Mouse (Mus musculus) brain, adult 2 months (tissue): ENCODE results near the gene Acer3.
A peak's percentile ranks its signal among the peaks of the same experiment; 100 is the strongest.

ENCODE experiments used
- DNase-seq: peaks from one replicate; pipeline ENCODE4 v3.0.0; 2011; ENCODE audit warnings: low read depth, low spot score

Acer3 gene

DNA sequence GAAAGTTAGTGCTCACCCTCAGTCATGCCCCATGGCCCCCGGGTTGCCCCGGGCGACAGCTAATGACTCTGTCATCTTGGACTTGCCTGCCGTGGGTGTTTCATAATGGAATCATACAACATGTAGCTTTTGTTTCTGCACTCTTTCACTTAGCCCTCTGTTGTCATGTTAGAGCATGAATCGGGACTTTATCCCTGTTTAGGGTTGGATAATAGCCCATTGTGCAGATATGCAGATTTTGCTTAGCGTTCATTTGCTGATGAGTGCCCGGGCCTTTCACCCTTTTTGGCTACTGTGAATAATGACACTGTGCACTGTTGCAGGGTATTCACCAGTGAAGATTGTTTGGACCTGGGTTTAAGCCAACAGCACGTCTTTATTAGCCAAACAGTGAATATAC, 134.4 kb downstream of the Acer3 start:
- peak; percentile 85 for DNase-seq

DNA sequence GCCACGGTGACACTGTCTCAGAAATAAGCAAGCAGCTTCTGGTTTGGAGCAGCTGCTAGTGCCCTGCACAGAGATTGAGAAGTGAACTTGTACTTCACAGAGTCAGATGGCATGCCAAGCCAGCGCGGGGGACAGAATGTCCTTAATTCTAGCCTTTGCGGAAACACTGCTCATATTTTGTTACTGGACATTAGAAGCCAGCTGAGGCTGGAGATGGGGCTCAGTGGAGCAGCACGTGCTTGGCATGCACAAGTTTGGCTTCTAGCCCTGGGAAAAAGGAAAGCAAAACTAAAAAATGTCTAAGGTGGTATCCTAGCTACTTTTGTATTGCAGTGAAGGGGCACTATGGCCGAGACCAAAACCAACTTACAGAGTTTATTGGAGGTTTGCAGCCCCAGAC, 135.7 kb downstream of the Acer3 start:
- peak; percentile 55 for DNase-seq

DNA sequence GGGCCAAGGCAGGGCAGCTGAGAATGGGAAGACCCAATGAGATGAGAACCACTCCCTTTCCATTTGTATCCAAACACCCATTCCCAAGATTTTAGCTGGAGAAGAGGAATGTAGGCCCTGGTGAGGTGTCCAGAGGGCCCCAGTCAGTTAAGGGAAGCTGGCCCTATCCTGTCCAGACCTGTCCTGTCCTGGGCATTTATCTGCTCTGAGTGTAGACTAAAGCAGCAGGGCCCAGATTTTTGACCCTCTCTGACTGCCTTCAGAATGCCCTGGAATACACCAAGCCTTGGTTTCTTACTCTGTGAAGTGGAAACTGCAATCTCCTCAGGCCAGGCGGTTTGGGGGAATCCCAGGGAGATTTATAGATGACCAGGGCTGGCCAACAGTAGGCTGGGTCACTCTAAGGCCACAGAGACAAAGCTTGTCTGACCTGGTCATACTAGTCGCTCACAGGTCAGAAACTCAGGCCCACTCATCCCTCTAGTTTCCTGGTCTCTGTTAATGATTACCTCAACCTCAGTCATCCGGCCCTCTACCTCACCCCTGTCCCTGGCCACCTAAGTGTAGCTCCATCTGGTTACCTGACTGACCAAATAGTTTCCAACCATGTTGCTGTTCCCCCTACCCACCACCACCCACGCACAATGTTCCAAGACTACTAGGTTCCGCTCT, 142.3 kb downstream of the Acer3 start:
- DNase-seq: no peak

DNA sequence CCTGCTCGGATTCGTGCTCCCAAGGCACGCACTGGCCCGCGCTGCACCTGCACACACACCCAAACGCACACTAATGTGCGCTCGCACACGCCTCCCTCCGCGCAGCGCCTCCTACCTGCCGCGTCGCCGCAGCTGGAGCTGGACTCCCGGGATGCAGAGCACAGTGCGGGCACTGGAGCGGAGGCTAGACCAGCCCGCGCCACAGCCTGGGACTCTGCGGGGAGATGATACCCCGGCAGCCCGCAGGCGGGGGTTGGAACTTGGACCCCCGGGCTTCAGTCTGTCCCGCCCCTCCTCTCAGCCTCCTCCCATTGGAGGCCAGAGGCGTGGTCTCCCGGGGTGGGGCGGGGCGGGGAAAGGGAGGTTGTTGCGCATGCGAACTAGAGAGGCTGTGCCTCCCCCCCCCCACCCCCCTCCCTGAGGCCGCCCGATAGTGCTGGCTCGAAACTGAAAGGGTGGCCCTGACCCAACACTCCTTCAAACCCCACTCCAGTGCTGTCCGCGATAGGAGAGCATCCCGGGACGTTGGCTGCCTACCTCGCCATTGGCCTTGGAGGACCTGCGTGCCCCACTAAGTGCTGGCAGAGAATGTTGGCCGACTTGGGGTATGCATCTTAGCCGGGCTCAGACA, 143.0 kb downstream of the Acer3 start, which contains the start of gene Capn5:
TSS of gene Capn5 (minus strand) at position 346 of the 631 bp plus-strand sequence.
- DNase-seq: peak; percentile 91

DNA sequence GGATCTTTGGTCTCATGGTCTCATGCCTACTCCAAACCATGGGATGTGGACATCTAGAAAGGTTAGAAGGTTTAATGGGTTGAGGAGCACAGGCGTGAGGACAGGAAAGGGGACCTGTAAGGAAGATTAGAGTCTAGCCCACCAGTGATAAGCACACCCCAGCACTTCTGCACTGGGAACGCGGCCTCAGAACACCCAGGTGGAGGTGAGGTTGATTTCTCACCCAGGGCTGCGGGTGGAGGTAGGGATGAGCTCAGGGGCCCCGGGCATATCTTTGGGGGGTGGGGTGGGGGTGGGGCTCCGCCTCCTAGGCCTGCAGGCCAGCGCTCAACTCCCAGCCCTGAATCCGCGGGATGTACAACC, 143.5 kb downstream of the Acer3 start:
- no peak for DNase-seq

DNA sequence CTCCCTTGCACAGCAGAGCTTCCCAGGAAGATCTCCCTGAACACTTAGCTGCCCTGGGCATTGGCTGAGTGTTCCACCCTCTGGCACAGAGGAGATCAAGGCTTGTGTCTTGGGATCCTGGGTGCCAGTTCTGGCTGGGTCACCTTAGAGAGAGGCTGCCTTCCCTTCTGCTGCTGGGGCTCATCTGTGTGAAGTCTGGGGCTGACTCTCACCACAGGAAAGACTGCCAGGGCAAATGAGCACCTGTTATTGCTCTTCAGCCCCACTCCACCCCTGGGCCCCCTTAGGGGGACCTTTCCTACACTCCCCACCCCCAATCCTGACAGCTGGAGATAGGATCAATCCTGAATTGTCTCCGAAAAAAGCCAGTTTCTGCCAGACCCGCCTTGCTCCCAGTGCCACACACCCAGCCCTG, 143.9 kb downstream of the Acer3 start:
- DNase-seq: no peak

DNA sequence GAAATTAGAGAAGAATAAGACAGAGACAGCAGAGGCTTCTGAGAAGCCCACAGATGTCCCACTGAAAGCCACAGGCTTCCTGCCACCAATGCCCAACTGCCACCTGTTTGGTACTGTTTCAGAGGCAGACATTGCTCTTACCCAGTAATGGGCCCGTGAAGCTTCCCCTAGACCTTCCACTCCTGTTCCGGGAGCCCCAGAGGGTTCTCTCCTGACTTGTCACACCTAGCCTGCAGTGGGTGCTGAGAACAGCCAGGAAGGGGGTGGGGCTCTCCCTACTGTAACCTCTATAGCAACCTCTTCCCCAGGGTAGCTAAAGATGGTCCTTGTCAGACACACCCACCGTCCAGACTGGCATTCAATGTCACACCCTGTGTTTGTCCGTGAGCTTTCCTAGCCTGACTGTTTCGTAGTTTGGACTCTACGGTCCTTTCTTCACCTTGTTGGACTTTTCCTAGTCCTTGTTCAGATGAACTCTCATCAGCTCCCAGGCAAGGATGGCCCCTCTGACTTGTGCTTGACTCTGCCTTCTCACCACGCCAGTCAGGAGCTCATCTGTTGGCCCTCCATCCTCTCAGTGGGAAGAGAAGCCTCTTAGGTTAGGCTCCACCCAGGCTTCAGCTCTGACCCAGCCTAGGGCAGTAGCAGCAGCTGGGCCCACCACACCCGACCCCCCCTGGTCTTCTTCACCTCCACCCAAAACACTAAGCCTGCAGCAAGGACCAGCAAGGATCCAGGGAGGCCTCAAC, 144.5 kb downstream of the Acer3 start:
- DNase-seq: no peak

DNA sequence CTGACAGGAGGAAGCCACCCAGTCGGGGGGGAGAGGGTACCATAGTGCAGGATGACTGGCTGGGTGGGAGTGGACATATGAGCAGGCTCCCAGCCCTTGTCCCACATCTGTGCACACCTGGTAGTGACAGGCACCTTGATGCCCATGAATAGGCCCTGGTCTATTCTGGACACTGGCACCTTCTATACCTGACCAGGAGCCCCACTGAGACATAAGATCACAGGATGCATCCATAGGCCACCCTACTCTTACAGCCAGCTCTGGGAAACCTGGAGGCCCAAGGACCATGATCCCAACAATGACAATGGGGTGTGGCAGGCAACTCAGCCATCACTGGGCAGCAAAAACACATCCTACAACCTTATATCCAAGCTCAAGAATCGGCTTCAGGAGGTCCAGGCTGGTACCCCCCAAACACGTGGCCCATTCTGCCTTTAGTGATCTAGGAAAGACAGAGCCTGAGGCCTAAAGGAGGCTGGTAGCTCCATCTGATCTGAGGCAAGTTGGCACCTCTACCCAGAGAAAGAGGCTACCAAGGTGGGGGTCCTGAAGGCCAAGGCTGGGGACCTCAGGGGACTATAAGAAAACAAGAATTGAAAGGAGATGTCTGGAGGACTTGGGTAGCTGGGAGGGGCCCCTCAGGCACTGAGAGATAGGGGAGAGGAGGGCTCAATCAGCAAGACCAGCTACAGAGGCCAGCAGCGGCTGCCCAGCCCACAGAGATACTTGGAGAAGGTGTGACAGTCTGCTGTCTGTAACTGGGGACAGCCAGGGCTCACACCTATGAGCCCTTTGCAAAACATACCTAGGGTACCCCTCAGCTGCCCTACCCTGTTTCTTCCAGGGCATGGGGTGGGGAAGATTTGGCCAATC, 145.9 kb downstream of the Acer3 start:
- DNase-seq: no peak

DNA sequence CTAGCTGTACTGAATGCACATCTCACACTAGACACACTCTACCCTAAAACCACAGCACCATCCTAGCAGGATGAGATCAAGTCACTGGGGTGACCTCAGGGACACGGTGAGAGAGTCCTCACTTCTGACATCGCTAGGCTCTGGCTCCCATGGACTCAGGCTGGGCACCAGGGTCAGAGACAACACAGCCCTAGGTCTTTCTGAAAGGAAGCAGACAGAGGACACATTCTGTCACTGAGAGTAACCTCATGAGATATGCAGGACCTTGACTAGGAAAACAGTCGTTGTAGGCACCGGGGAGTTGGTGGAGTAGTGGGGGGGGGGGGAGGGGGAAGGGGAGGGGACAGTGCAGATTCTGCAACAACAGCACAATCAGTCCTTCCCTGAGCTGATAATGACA, 147.6 kb downstream of the Acer3 start:
- DNase-seq: no peak

DNA sequence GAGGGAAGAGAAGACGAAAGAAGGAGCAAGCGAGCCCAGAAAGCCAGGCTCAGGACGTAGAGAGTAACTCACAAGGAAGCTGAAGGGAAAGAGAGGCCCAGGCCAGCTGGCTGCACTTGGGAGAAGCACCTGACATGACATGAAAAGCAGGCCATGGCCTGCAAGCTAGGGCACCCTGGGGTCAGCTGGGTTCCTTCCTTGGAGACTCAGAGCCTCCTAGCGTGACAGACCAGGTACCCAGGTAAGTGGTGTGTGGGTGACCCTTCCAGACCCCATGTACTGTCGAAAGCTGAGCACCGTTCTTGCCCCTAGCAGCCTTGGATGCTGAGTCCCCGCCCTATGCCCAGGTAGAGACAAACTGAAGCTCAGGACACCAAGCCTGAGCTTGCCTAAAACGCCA, 148.3 kb downstream of the Acer3 start:
- no peak for DNase-seq

DNA sequence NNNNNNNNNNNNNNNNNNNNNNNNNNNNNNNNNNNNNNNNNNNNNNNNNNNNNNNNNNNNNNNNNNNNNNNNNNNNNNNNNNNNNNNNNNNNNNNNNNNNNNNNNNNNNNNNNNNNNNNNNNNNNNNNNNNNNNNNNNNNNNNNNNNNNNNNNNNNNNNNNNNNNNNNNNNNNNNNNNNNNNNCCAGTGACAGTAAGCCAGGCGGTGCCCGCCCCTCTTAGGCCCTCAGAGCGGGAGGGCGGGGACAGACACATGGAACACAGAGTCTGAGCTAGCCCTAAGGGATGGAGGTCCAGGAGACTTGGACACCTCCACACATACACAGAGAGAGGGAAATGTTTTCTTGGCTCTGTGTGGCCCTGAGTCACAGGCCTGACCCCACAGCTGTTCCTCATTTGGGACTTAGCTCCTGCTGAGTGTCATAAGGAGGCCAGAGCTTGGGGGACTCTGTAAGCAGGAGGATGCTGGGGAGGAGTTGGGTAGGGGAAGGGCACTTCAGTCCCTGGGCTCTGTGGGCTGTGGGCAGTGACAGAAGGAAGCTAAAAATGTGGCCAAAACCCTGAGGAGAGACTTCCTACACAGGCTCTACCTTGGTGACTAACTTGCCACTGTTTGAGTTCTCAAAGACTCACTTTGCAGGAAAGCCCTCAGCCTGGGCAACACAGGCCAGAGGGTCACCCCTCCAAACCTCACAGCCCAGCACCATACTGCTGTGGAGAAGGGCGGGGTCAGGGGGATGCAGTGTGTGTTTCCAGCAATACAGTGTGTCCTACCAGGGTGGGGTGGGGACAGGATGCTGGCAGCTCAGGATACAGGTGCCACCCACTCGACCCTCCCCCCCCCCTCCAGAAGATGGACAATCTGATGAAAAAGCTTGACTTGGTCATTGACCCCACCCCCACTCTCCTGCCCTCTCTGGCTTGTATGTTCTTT, 149.6 kb downstream of the Acer3 start:
- peak; percentile 68 for DNase-seq

DNA sequence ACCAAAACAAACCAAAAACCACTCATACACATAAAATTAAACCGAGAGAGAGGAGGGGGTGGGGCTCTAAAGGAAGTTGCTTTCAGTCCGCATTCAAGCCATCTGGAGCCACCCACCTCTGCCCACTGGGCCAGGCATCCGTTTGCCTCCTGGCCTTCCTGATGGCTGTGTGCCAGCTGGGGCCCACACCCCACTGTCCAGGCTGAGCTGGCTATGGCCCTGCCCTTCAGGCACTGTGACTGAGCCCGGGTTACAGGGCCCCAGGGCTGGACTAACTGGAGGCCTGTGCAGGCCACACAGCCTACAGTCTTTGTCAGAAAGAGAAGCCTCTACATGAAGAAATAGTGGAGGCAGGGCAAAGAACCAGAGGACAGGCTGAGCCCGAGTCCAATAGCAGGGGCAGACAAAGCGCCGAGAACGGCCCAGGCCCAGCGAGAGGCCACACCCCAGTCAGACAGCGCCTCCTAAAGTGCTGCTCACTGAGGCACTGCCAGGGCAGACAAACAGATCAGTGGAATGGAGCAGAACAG, 155.9 kb downstream of the Acer3 start:
- no peak for DNase-seq

DNA sequence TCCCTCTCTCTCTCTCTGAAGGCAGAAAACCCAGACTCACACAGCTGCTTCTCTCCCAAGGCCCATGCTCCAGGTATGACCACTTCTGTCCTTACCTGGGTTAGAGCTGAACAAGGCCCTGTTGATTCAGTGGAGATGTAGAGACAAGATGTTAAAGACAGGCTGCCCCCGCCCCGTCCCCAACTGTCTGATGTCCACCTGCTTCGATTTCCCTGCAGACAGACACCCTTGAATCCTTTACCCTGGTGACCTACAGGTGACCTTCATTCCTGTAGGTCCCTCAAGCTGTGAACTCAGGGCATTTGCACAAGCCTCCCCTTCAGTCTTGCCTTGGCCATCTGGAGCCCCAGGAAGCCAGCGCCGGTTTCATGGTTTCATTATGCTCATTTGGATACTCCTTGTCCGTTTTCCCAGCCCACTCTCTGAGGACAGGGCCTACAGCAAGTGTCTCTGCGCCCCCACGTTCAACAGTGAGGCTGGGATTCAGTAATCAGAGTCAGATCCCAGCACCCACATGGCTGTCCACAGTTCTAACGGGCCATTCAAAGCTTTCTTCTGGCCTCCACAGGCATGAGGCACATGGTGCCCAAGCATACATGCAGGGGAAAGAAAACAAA, 156.5 kb downstream of the Acer3 start:
- DNase-seq: no peak

DNA sequence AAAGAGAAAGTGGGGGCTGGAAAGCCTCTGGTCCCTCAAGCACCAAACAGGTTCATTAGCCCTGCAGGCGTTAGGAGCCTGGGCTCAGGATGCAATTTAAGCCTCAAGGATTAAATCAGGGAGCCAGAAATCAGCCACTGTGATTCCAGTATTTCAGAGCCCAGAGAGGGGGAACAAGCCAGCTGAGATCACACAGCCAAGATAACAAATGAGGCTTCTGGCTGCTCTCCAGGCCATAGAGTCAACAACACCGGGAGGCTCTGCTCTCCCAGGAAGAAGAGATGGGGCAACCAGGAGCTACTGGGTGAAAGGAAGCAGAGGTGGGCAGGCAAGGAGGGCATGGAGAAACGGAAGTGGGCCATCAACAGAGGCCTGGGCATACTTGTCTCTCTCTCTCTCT, 157.3 kb downstream of the Acer3 start:
- DNase-seq: no peak

DNA sequence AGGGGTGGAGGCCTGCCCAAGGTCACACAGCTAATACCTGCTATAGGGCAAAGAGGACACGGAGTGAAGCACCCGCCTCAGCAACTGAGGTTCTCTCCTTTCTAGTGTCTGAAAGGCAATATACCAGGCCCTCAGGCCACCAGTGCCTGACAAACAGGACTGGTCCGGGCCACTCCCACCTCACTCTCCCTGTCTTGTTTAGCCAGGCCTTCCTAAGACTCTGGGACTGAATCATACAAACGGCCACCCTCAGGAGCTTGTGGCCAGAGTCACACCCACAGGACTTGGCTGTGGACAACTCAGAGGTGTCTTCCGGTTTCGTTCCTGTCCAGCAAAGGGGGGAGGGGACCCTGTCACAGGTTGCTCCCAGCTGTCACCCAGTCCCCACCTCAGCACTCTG, 158.8 kb downstream of the Acer3 start:
- no peak for DNase-seq

DNA sequence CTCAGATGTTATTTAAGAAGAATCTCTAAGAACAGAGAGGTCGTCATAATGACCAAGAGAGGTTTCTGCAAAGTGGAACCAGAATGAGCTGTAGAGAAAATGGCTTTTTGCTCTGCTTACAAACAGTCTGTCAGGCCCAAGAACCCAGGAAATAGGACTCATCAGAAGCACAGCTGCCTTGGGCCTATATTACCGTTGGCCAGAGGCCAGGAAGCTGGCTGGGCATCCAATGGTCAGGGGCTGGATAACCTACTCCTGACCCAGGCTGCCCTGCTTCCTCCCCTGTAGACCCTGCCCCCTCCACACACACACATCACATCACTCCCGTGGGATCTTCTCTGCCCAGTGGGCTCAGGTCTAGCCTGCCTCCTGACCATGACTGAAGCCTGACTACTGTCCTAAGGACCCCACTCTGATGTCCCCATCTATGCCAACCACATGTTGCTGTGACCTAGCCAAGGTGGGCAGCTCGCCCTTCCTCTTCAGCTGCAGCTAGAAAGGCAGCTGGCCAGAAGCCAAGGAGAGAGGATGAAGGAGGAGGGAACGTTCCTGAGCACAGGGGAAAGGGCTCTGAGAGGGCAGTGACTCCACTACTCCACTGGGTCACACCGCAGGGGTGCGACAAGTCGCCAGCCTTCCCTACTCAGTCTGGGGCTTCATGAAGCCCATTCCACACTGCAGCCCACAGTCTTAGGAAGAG, 160.8 kb downstream of the Acer3 start:
- DNase-seq: no peak

DNA sequence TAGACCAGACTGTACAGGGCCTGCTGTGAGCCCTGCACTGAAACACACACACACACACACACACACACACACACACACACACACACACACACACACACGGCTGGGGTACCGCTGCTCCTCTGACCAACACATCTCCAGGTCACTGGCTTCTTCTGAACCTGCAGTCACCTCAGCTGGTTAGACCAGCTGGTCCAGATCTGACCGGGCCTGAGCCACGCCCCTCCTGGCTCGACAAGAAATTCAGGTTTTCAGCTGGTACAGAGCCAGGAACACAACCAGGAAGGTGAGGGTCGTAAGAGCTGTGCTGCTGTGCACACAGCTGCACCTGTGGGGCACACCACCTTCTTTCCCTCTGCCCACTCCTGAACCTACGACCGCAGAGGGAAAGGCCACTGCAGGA, 162.5 kb downstream of the Acer3 start:
- DNase-seq: no peak

DNA sequence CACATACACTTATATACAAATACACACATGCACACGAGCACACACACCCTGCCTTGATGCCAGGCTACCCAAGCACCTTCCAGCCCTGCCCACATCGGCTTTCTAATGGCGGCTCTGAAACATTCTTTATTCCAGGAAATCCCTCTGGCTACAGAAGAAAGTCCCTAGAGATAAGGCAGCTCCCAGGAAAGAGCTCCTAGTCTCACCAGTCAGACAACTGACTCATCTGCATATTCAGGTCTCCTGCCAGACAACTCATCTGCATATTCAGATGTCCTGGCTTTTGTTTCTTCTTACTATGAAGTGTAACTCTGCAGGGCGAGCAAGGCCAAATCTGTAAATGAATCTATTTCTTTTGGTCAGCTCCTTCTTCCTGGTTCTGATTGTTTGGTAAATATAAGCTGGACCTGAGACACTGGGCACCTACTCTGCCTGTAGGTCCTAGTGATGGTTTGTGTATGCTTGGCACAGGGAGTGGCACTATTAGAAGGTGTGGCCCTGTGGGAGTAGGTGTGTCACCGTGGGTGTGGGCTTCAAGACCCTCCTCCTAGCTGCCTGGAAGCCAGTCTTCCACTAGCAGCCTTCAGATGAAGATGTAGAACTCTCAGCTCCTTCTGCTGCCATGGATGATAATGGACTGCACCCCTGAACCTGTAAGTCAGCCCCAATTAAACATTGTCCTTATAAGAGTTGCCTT, 163.2 kb downstream of the Acer3 start:
- peak; percentile 56 for DNase-seq
